In the genomic region with DNA sequence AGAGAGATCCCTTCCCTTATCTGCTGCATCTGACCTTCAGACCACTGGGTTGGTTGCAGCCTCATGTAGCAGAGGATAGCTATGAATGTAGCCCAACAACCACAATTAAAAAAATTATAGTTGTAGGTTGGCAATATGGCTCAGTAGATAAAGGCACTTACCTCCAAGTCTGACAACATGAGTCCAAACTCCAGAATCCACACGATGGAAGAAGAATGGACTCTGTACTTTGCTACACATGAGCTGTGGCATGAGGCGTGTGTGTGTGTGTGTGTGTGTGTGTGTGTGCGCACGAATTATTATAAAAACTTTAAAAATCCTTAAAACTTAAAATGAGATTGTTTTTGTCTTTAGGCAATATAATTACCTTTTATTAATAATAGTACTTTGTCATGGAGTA, we compare ENCODE assay signal across 16 mouse cellular contexts.
"Had no signal": no experiment of that assay in that cellular context is flagged by ENCODE, and none has a peak within 500 bp of the region (broad histone marks: within the 10 kb centered on the region; RNA-seq: fewer than 3 reads in every experiment).

No protein-coding gene starts in this region.

- H3K4me1 ChIP-seq: kidney, embryonic 15.5 days; limb, embryonic 13.5 days; midbrain, embryonic 13.5 days had no signal

- H3K27me3 ChIP-seq: kidney, embryonic 15.5 days; midbrain, embryonic 13.5 days had no signal

- H3K4me3 ChIP-seq: kidney, embryonic 15.5 days; limb, embryonic 10.5 days; limb, embryonic 13.5 days; midbrain, embryonic 10.5 days; midbrain, embryonic 13.5 days had no signal

- DNase-seq: kidney, adult 11 months; kidney, postnatal 10 days; liver; liver, postnatal 0 days; lung, embryonic 14.5 days; thymus, adult 18-20 months; thymus, postnatal 36 days had no signal

- H3K4me2 ChIP-seq: kidney, embryonic 15.5 days; limb, embryonic 13.5 days; lung, embryonic 14.5 days; midbrain, embryonic 13.5 days had no signal

- H3K36me3 ChIP-seq: kidney, embryonic 15.5 days; limb, embryonic 10.5 days; limb, embryonic 13.5 days; midbrain, embryonic 10.5 days; midbrain, embryonic 13.5 days had no signal

- ATAC-seq: liver, postnatal 0 days; lung, postnatal 0 days; midbrain, embryonic 13.5 days; midbrain, embryonic 16.5 days had no signal

- H3K9me3 ChIP-seq: kidney, embryonic 15.5 days; limb, embryonic 10.5 days; limb, embryonic 13.5 days; midbrain, embryonic 10.5 days; midbrain, embryonic 13.5 days had no signal

- H3K9ac ChIP-seq: kidney, embryonic 15.5 days; limb, embryonic 13.5 days; liver, embryonic 14.5 days; liver, postnatal 0 days; lung, embryonic 14.5 days; midbrain, embryonic 13.5 days had no signal

- H3K27ac ChIP-seq: kidney, embryonic 15.5 days; limb, embryonic 10.5 days; limb, embryonic 13.5 days; liver, embryonic 14.5 days; macrophage; midbrain, embryonic 10.5 days; midbrain, embryonic 13.5 days had no signal
